Mouse (Mus musculus) liver, adult 2 months (tissue): ENCODE measurements around the gene Rnf227. TPM values are rescaled to one million over a fixed set of nuclear protein-coding genes. Genes with fewer than 3 reads are reported as not detected.

Experiments
- DNase-seq: peaks from one replicate; pipeline ENCODE4 v3.0.0-alpha.2; 2011; ENCODE audit warnings: low read depth, low spot score; ENCODE audit errors: extremely low read depth
- H3K27ac ChIP-seq: fragments of 200-500 bp; replicated peaks from 2 replicates; pipeline ENCODE4 v1.5.1; 2012; ENCODE audit warnings: low read depth, mild to moderate bottlenecking, control low read depth, inconsistent platforms, low read length; ENCODE audit not compliant: insufficient read depth
- H3K27me3 ChIP-seq: fragments of 200-500 bp; 2 replicates; pipeline ENCODE4 v1.6.1; 2012; ENCODE audit warnings: mild to moderate bottlenecking, moderate library complexity, low read length, inconsistent platforms; ENCODE audit not compliant: control insufficient read depth, insufficient read depth
- H3K36me3 ChIP-seq: fragments of 200-500 bp; 2 replicates; pipeline ENCODE4 v1.6.1; 2012; ENCODE audit warnings: low read length, inconsistent platforms; ENCODE audit not compliant: control insufficient read depth, insufficient read depth
- H3K4me1 ChIP-seq: fragments of 200-500 bp; 2 replicates; pipeline ENCODE4 v1.6.1; 2011; ENCODE audit warnings: low read length; ENCODE audit not compliant: control insufficient read depth, insufficient read depth
- H3K4me3 ChIP-seq: fragments of 200-500 bp; 2 replicates; pipeline ENCODE4 v1.5.1; 2011; ENCODE audit warnings: low read depth, mild to moderate bottlenecking, control low read depth, low read length, moderate library complexity; ENCODE audit not compliant: insufficient read depth
- H3K79me2 ChIP-seq: fragments of 200-500 bp; 2 replicates; pipeline ENCODE4 v1.6.1; 2012; ENCODE audit warnings: inconsistent platforms, mild to moderate bottlenecking, low read length, moderate library complexity; ENCODE audit not compliant: control insufficient read depth, insufficient read depth
- H3K9ac ChIP-seq: fragments of 200-500 bp; 2 replicates; pipeline ENCODE4 v1.6.1; 2012; ENCODE audit warnings: low read depth, mild to moderate bottlenecking, control low read depth, inconsistent platforms, low read length
- CTCF ChIP-seq: fragments of 200-500 bp; IDR thresholded peaks from 2 replicates; pipeline ENCODE4 v1.5.1; 2011; ENCODE audit warnings: low read depth, low read length, control low read depth
- POLR2A ChIP-seq: fragments of 200-500 bp; IDR thresholded peaks from 2 replicates; pipeline ENCODE4 v1.6.1; 2011; ENCODE audit warnings: low read length, control low read depth; ENCODE audit not compliant: insufficient read depth; ENCODE audit errors: extremely low read depth
- WGBS: fragments of 180-500 bp; shearing (Covaris S2); methylation state at CpG from one replicate; pipeline ENCODE4 v1.1.7; 2018; 5-methylcytosine and 5-hydroxymethylcytosine counted together
- polyA plus RNA-seq: library from polyadenylated mRNA; depleted of rRNA; stranded (reverse); fragments of >200 nt; gene quantifications from 2 replicates; pipeline ENCODE4 v1.2.3, GENCODE M21; 2012
- total RNA-seq: library from RNA; depleted of rRNA; stranded (reverse); fragments of >200 nt; gene quantifications from 2 replicates; pipeline ENCODE4 v1.2.3, GENCODE M21; 2014

Gene Rnf227
- total and polyA plus RNA-seq, 2 experiments, result 0.35 to 0.55 TPM

- Histone ChIP-seq H3K36me3 (no peaks in the 10 kb centered on the region), H3K4me3 (no peak overlapping the region), H3K79me2 (no peaks in the 10 kb centered on the region), H3K9ac (no peak overlapping the region), H3K27ac (no peak overlapping the region), H3K4me1 (peaks cover 7% of the 10 kb centered on the region), H3K27me3 (no peaks in the 10 kb centered on the region)
- WGBS, result 87% methylated on average over 10 of the region's 10 CpGs
- TF ChIP-seq POLR2A, result no peak
- TF ChIP-seq CTCF, result no peak
- no peak for DNase-seq
These were observed 42.3 kb downstream of the Rnf227 start for GRCm38 (mm10) chr11:69382478-69383105.

- Histone ChIP-seq H3K27ac (no peak overlapping the region), H3K27me3 (no peaks in the 10 kb centered on the region)
- WGBS, result 48% methylated on average over 6 of the region's 6 CpGs
These were observed 44.7 kb downstream of the Rnf227 start for GRCm38 (mm10) chr11:69384979-69385378.

GRCm38 (mm10) chr11:69386758-69387157 lies 46.5 kb downstream of the Rnf227 start:
- DNase-seq, result no peak
- no peak overlapping the region for H3K27ac ChIP-seq
- no peaks in the 10 kb centered on the region for H3K79me2 ChIP-seq
- H3K4me3 ChIP-seq, result no peak overlapping the region
- peaks cover 6% of the 10 kb centered on the region for H3K4me1 ChIP-seq
- no peak overlapping the region for H3K9ac ChIP-seq
- TF ChIP-seq CTCF, result no peak
- TF ChIP-seq POLR2A, result no peak
- H3K36me3 ChIP-seq, result no peaks in the 10 kb centered on the region
- no peaks in the 10 kb centered on the region for H3K27me3 ChIP-seq
- 82% methylated on average over 7 of the region's 7 CpGs for WGBS

More at GRCm38 (mm10) chr11:69384979-69385378, 44.7 kb downstream of the Rnf227 start:
- Histone ChIP-seq H3K9ac (no peak overlapping the region), H3K36me3 (no peaks in the 10 kb centered on the region), H3K4me3 (no peak overlapping the region), H3K4me1 (peaks cover 6% of the 10 kb centered on the region), H3K79me2 (no peaks in the 10 kb centered on the region)
- TF ChIP-seq CTCF (no peak), POLR2A (no peak)
- peak; percentile 61 for DNase-seq

GRCm38 (mm10) chr11:69388680-69389079 lies 48.4 kb downstream of the Rnf227 start:
- Histone ChIP-seq H3K36me3 (no peaks in the 10 kb centered on the region), H3K27ac (no peak overlapping the region), H3K4me3 (no peak overlapping the region), H3K9ac (no peak overlapping the region), H3K4me1 (peaks cover 6% of the 10 kb centered on the region), H3K27me3 (no peaks in the 10 kb centered on the region), H3K79me2 (no peaks in the 10 kb centered on the region)
- DNase-seq, result no peak
- TF ChIP-seq POLR2A, result no peak
- no peak for TF ChIP-seq CTCF
- 98% methylated on average over 4 of the region's 4 CpGs for WGBS

- Histone ChIP-seq H3K79me2 (no peaks in the 10 kb centered on the region; the same call in 1 of the 2 replicates), H3K27me3 (no peaks in the 10 kb centered on the region), H3K9ac (no peak overlapping the region), H3K4me1 (peaks cover 9% of the 10 kb centered on the region), H3K4me3 (no peak overlapping the region), H3K27ac (no peak overlapping the region), H3K36me3 (no peaks in the 10 kb centered on the region)
- 37% methylated on average over 14 of the region's 14 CpGs for WGBS
- TF ChIP-seq CTCF (no peak), POLR2A (no peak)
- DNase-seq, result peak; percentile 83
These were observed 49.5 kb downstream of the Rnf227 start for GRCm38 (mm10) chr11:69389531-69390399.
